Mouse (Mus musculus) liver, postnatal 0 days (tissue): Measurements from ENCODE around the gene Gm14226.

Experiments
- CTCF ChIP-seq: sonication (generic); IDR thresholded peaks from 2 replicates; pipeline ENCODE4 v1.5.1; 2016; ENCODE audit warnings: antibody characterized with exemption, low read depth
- EP300 ChIP-seq: IDR thresholded peaks from 2 replicates; pipeline ENCODE4 v1.6.1; 2016; ENCODE audit warnings: antibody characterized with exemption, low read depth, mild to moderate bottlenecking

DNA sequence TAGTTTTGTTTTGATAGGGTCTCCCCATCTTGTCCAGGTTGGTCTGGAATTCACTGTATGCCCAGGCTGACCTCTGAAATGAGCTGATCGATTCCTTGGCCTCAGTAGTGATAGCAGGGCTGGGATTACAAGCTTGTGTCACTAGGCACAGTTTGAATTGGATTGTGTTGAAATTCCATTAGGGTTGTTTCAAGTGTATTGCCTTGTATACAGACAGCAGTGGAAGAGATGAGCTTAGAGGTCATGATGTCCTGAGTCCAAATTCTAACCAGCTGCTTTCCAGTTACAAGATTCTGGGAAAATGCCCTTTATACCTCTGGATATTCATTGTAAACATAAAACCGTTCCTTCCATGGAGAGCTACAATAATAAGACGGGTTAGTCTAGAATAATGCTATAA lies 55.3 kb downstream of the Gm14226 start:
- peak; percentile 53 for TF ChIP-seq EP300
- no peak for TF ChIP-seq CTCF
